8 mouse cellular contexts compared by ENCODE assay signal in genomic region chr6:22088346-22089064, GRCm38 (mm10).
DNase-seq lines count a peak whose midpoint lies in the region; ATAC-seq and TF ChIP-seq lines count a peak whose summit lies in the region.
"Had no signal": no experiment of that assay in that cellular context is flagged by ENCODE, and none has a peak within 500 bp of the region (broad histone marks: within the 10 kb centered on the region; RNA-seq: fewer than 3 reads in every experiment).

No protein-coding gene starts in this region.

- no peaks in the 10 kb centered on the region for H3K9me3 ChIP-seq in heart, postnatal 0 days (replicated peaks; ENCODE audit: control insufficient read depth, low read length)
- H3K9me3 ChIP-seq: lung, embryonic 15.5 days had no signal

- no peak overlapping the region for H3K27ac ChIP-seq in layer of hippocampus, adult 2 months
- H3K27ac ChIP-seq in heart, postnatal 0 days (ENCODE audit: low read depth): no peak overlapping the region
- H3K27ac ChIP-seq: lung, embryonic 15.5 days had no signal

- TF ChIP-seq EP300 in heart, postnatal 0 days (IDR thresholded peaks at IDR 0.05; ENCODE audit: low read depth): no peak

- peak; percentile 76 for TF ChIP-seq CTCF in layer of hippocampus, adult 2 months (conservative IDR thresholded peaks at IDR 0.05)
- TF ChIP-seq CTCF in heart, postnatal 0 days (IDR thresholded peaks at IDR 0.05; ENCODE audit: low read depth): peak; percentile 58
- TF ChIP-seq CTCF in lung, adult 2 months (IDR thresholded peaks at IDR 0.05; ENCODE audit: insufficient read depth, low read length): peak; percentile 55

- no peak overlapping the region for H3K9ac ChIP-seq in heart, postnatal 0 days (replicated peaks; ENCODE audit: low read depth, low read length)
- H3K9ac ChIP-seq: lung, embryonic 15.5 days had no signal

- no peak for ATAC-seq in heart, postnatal 0 days (ENCODE audit: insufficient read depth, low read depth)

- H3K4me1 ChIP-seq in heart, postnatal 0 days (ENCODE audit: control insufficient read depth, insufficient read depth): no peaks in the 10 kb centered on the region
- H3K4me1 ChIP-seq in lung, adult 2 months (ENCODE audit: control insufficient read depth, insufficient read depth, low read length): no peaks in the 10 kb centered on the region
- H3K4me1 ChIP-seq: lung, embryonic 15.5 days had no signal

- H3K4me2 ChIP-seq in heart, postnatal 0 days (ENCODE audit: low read depth, low read length): no peak overlapping the region
- H3K4me2 ChIP-seq: lung, embryonic 15.5 days had no signal

- no peak overlapping the region for H3K4me3 ChIP-seq in layer of hippocampus, adult 2 months
- H3K4me3 ChIP-seq in heart, postnatal 0 days (ENCODE audit: low read depth, low read length): no peak overlapping the region
- H3K4me3 ChIP-seq in lung, adult 2 months (replicated peaks; ENCODE audit: extremely low read depth, low read depth, low read length): no peak overlapping the region
- H3K4me3 ChIP-seq: lung, embryonic 15.5 days had no signal

- DNase-seq in layer of hippocampus, adult 2 months (ENCODE audit: low spot score in 2 of 2): no peak
- no peak for DNase-seq in layer of hippocampus, postnatal 36 days
- peak; percentile 49 for DNase-seq in ES-CJ7 (ENCODE audit: low read depth, low spot score)
- DNase-seq in adrenal gland, postnatal 25 days: peak; percentile 58
- no peak for DNase-seq in heart, postnatal 0 days (ENCODE audit: low spot score)
- DNase-seq in lung, adult 2 months: peak; percentile 32
- peak; percentile 44 to 56 for DNase-seq in thymus, postnatal 36 days

- WGBS in heart, postnatal 0 days: 53% methylated on average over 17 of the region's 17 CpGs
- WGBS in lung, adult 2 months: 55% methylated on average over 17 of the region's 17 CpGs

- no peak for TF ChIP-seq POLR2A in lung, adult 2 months (IDR thresholded peaks at IDR 0.05; ENCODE audit: borderline replicate concordance, extremely low read depth, low read depth, low read length)

- no peaks in the 10 kb centered on the region for H3K36me3 ChIP-seq in heart, postnatal 0 days (replicated peaks; ENCODE audit: control insufficient read depth, insufficient read depth, low read length)
- H3K36me3 ChIP-seq: lung, embryonic 15.5 days had no signal

- no peaks in the 10 kb centered on the region for H3K27me3 ChIP-seq in heart, postnatal 0 days (ENCODE audit: control insufficient read depth, insufficient read depth, low read length)
- H3K27me3 ChIP-seq: lung, embryonic 15.5 days had no signal

Comparison
In these comparisons a context has a peak if more than half of its experiments do, and no peak if none do; other contexts are left out.
1. DNase-seq: peak in ES-CJ7 (single experiment), adrenal gland, postnatal 25 days (single experiment), lung, adult 2 months (single experiment) and thymus, postnatal 36 days (2 of 2); none in layer of hippocampus, adult 2 months (0 of 2), layer of hippocampus, postnatal 36 days (0 of 2) and heart, postnatal 0 days (single experiment).
2. Peak in every context shown above with its lines, with median percentiles within 50 percentile points of each other: CTCF ChIP-seq.